Mouse (Mus musculus): ENCODE results near the gene Tnfaip8l2.
"Not testable (repeated sequence)": the region's sequence is repeated elsewhere in the genome, so short reads cannot be mapped to it uniquely, and the experiment has no call there.

Gene Tnfaip8l2

DNA sequence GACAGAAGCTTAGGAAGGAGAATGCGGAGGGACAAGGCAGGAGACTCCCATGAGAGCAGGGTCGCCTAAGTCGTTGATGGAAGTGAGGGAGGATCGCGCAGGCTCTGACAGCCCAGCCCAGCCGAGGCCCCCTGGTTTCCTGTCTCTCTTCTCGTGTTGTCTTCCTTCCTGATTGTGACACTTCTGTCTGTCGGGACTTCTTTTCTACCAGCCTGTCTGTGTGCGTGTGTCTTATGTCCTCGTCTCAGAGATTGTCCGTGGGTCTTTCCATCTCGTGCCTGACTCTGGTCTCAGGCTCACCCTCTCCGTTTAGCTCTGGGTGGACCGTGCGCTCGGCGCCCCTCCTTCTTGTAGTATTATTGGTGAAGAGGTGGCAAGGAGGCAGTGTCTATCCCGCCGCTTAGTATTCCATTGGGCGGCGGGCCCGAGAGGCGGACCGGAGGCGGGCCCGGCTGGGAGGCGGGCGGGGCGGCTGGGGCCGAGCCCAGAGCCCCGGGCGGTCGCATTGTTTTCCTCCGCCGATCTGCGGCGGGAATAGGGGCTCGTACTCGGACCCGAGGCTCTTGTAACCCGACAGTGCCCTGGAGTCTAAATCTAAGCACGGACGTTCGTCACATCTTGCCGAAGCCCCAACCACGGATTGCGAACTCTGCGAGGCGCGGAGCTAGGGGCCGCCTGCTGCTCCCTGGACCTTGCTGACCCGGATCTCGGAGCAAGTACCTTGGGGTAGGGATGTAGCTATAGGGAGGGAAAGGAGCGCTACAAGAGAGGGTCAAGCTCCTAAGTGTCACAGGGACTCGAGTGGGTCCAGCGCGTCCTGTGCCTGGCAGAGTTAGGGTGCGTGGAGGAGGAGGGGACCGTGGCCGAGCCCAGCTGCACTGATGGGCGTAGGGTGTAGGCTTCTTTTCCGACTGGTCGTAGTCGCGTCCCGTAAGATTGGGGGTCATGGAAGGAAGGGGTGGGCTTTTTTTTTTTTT, 18.1 kb upstream of the Tnfaip8l2 start, which contains the start of gene Sema6c:
Gene Sema6c, plus strand, starts transcription at position 471 of the 977 bp plus-strand sequence.
- DNase-seq (ENCODE audit: low spot score) = peak; percentile 88

- DNase-seq (ENCODE audit: low spot score) = no peak
Observed at GRCm38 (mm10) chr3:95159511-95159986, 17.4 kb upstream of the Tnfaip8l2 start.

DNA sequence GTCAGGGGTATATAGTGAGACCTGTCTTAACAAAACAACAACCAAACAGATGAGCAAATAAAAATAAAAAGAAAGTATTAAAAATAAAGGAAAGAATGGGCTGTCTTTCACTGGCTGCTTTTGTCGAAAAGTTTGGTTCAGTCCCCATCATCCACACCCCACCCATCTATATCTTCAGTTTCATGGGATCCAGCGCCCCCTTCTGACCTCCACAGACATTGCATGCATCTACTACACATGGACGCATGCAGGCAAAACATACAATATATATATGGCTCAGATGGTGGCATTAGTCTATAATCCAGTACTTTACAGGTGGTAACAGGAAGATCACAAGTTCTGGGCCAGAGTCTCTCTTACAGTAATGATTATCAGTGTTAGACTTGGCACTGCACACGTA, 11.7 kb upstream of the Tnfaip8l2 start:
- DNase-seq (ENCODE audit: low spot score) = no peak

DNA sequence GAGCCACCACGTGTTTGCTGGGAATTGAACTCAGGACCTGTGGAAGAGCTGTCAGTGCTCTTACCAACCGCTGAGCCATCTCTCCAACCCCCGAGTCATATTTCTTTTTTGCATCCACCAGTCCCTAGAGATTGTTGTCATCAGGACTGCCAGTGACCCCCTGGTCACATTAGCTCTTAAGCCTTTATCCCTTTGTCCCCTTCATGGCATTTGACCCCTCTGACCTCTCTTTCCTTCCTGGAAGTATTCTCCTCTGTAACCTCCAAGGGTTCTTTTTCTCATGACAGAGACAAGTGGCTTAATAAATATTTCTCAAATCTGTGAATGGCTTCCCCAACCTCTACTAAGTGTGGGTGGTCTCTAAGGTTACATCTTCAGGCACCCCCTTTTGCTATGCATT, 5.8 kb upstream of the Tnfaip8l2 start:
- no peak for DNase-seq (ENCODE audit: low spot score)

DNA sequence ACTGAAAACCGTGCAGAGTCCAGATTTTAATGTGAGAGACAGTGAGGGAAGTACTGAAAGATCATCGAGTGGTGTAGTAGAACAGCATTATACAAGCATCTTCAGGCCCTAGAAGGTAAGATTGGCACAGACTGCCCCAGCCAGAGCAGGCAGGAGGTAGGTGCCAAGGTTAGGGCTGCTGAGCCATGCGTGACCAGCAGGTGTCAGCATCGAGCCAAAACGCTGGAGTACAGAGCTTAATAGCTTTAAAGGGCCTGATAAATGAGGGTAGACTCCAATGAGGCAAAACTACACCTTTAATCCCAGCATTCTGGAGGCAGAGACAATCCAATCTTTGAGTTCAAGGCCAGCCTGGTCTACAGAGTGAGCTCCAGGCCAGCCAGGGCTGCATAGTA, 454 bp upstream of the Tnfaip8l2 start:
- DNase-seq (ENCODE audit: low spot score) = peak; percentile 66

GRCm38 (mm10) chr3:95141474-95141873, 686 bp downstream of the Tnfaip8l2 start:
- no peak for DNase-seq (ENCODE audit: low spot score)

DNA sequence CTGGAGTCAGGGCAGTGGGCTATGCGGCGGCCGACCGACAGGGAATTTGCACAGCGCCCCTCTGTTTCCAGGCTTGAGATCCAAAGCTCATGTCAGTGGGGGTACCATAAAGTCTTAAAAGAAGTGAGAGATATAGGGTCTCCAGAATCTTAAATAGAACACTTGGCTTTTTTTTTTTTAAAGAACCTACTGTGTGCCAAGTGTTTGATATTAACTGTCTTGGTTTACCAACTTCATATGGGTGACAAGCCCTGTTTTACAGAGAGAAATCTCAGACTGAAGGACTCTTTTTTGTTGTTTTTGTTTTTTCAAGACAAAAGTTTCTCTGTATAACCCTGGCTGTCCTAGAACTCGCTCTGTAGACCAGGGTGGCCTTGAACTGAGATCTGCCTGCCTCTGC, 1.4 kb downstream of the Tnfaip8l2 start:
- no peak for DNase-seq (ENCODE audit: low spot score)

GRCm38 (mm10) chr3:95140289-95140595, 1.9 kb downstream of the Tnfaip8l2 start:
- DNase-seq (ENCODE audit: low spot score) = no peak

- DNase-seq (ENCODE audit: low spot score) = no peak
Observed at GRCm38 (mm10) chr3:95139586-95140288, 2.4 kb downstream of the Tnfaip8l2 start.

- DNase-seq (ENCODE audit: low spot score) = no peak
Observed at GRCm38 (mm10) chr3:95136336-95136735, 5.8 kb downstream of the Tnfaip8l2 start.

DNA sequence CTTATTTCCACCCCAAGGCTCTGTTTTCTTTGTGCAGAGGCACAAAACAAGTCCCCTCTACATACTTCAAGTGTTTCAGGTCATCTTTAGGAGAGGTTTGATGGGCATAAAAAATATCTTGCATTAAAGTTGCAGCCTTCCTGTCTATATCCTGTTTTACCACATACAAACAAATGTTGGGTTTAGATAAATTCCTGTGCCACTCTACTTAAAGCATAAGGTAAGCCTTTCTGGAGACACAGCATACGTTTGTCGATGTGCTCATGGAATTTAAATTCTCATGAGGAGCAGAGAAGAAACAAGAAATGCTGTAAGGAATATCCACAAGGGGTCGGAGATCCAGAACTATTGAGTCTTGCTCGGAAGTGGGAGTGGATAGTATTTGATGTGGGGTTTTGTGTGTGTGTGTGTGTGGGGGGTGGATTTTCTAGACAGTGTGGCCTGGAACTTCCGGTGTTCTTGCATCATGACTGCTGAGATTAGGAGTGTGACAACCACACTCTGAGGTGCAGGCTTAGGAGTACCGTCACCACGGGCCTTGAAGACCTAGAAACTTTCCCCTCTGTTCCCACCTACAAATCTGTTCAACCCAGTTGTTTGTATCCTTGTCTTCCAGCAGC, 6.6 kb downstream of the Tnfaip8l2 start:
- no peak for DNase-seq (ENCODE audit: low spot score)

DNA sequence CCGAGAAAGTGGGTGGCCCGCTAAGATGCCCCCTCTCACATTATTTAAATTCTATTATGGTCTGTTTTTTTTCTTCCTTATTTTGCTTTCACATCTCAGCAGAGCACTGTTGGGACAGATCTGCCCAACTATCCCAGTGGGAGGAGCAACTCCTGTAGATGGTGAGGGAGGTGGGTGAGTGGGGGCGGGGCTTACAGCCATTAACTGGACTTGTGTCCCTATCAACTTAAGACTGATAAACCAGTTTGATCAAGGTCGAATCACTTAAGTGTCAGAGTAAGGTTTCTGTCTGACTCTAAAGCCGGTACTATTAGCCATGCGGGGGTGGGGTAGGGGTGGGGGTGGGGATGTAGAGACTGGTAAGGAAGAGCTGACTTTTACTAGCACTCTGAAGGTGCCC, 7.1 kb downstream of the Tnfaip8l2 start:
- DNase-seq (ENCODE audit: low spot score) = peak; percentile 72

- not testable (repeated sequence) for DNase-seq (ENCODE audit: low spot score)
Observed at GRCm38 (mm10) chr3:95134133-95134532, 8.0 kb downstream of the Tnfaip8l2 start.

DNA sequence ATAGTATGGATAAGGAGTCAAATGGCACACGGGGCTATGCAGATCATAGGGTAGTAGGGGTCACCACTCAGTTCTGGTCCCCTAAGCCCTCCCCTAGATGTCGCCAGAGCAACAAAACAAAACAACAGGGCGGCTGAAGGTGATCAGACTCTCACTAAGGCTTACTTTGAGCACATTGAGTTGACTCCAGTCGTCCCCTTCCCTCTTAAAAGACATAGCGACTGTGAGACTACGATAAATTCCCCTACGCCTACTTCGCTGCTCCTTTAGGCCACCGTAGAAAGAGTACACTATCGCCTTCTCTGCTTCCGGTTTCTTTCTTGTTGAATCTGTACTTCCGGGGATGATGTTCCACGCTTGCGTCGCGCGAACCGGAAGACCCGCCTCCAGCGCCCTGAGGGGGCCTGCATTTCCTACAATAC, 8.5 kb downstream of the Tnfaip8l2 start, which contains the start of the genes Scnm1 and Lysmd1:
Gene Scnm1, minus strand, starts transcription at position 332 of the 422 bp plus-strand sequence.
Gene Lysmd1, plus strand, starts transcription at position 409 of the 422 bp plus-strand sequence.
- peak; percentile 89 for DNase-seq (ENCODE audit: low spot score)

DNA sequence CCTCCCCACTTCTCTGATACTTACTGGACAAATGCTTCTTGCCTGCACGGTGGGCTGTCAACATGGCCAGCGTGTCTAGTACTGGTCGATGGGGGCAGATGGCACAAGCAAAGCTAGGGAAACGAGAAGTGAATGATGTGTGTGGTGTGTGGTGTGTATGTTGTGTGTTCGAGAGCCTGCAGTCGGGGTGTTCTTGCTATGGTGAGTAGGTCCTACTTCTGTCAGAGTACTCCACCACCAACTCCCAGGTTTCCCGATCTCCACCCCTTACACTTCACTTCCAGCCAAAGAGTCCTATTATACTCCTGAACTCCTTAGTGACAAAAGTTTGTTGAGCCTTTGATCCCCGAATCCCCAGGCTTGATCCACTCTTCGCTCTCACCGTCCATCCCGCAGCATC, 9.0 kb downstream of the Tnfaip8l2 start:
- no peak for DNase-seq (ENCODE audit: low spot score)

DNA sequence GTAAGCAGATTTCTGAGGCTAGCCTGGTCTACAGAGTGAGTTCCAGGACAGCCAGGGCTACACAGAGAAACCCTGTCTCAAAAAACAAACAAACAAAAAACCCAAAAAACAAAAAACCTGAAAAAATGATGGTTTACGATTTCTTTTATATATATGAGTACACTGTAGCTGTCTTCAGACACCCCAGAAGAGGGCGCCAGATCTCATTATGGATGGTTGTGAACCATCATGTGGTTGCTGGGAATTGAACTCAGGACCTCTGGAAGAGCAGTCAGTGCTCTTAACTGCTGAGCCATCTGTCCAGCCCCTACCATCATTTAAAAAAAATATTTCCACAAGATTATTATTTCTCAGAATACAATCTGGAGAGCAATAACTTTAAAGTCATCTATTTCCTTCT, 9.8 kb downstream of the Tnfaip8l2 start:
- not testable (repeated sequence) for DNase-seq (ENCODE audit: low spot score)

DNA sequence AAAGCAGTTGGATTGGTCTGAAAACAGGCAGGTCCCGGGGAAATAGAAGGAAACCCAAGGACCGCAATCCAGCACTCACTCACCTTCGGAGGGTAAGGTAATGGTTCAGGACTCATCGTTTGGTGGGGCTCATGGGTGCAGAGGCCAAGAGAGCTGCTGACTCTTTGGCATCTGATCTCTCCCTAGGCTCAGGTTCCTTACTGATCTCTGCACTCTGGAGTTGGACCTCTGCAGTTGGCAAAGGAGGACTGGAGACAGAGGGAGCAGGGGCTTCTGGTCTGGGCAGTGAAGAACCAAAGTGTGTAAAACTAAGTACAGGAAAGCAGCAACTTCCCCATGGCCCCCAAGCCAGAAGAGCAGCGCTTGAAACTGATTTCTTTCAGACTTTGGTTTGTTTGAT, 12.1 kb downstream of the Tnfaip8l2 start:
- no peak for DNase-seq (ENCODE audit: low spot score)

DNA sequence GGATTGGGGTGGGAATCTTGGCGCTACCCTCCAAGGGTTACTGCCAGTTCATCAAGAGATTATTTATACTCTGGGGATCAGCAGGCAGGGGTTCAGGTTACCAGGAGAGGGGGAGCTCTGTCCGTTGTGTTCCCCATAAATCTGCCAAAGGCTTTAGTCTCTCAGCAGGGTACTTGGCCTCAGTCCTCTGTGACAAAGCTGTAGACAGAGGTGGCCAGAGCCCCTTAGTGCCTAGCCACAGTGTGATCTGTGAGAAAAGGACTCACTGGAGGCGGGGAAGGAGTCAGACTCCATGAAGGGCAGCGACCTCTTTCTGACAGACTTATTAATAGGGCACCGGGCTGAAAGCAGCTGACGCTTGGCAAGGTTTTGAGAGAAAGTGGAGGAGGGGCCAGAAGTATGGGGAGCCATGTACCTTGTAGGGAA, 12.9 kb downstream of the Tnfaip8l2 start:
- no peak for DNase-seq (ENCODE audit: low spot score)

DNA sequence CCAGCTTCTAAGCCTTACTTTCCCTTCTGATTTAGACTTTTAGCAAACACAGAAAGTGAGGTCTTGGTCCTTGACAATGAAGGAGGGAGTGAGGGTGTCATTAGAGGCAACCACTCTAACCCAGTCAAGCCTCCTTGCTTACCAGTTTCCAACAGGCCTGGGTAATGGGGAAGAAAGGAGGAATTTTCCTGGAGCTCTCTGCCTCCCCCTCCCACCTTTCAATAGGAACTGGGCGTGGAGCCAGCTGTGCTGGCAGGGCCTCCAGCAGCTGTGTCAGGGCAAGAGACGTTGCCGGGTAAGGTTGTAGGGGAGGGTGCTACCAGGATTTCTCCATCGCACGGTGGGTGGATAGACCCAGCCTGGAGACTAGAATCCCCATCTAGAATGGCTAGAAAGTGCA, 17.2 kb downstream of the Tnfaip8l2 start:
- DNase-seq (ENCODE audit: low spot score) = no peak

- DNase-seq (ENCODE audit: low spot score) = no peak
Observed at GRCm38 (mm10) chr3:95124246-95124645, 17.9 kb downstream of the Tnfaip8l2 start, which contains the start of gene Tmod4. TSS of gene Tmod4 (plus strand) at chr3:95124476.

GRCm38 (mm10) chr3:95121580-95121979, 20.6 kb downstream of the Tnfaip8l2 start:
- DNase-seq (ENCODE audit: low spot score) = no peak

DNA sequence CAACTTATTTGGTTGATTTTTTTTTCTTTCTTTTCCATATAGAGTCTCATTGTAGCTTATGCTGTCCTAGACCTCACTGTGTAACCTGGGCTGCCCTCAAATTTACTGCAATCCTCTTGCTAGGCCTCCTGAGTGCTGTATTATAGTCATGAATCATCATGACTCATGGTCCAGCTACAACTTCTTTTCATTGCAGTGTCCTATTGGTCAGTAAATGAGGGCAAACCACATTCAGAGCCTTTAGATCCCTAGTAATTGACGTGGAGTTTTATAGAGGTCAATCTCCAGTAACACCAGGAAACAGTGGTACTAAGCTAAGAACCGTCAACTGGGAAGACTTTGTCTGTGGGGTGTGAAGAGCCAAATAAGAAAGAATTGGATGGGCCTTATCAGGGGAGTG, 24.4 kb downstream of the Tnfaip8l2 start:
- DNase-seq (ENCODE audit: low spot score) = no peak
